Mouse (Mus musculus) midbrain, embryonic 15.5 days (tissue): ENCODE measurements at regions not wholly inside any gene's neighbourhood (a gene's known extent, or its start where the extent isn't known, plus 50 kb on each side); places are given as distances from the start of the nearest gene placed in this dataset.
"Not testable (repeated sequence)": the region's sequence is repeated elsewhere in the genome, so short reads cannot be mapped to it uniquely, and the experiment has no call there.

Source experiments
- ATAC-seq: fragments of 200-750 bp; cut with Nextera tagmentation; replicated peaks from 2 replicates; pipeline ENCODE4 v1.8.0; 2017; ENCODE audit warnings: moderate TSS enrichment
- H3K27ac ChIP-seq: fragments of 300-500 bp; sonication (generic); 2 replicates; pipeline ENCODE4 v1.5.1; 2015; ENCODE audit warnings: mild to moderate bottlenecking, inconsistent platforms
- H3K27me3 ChIP-seq: fragments of 300-500 bp; sonication (generic); replicated peaks from 2 replicates; pipeline ENCODE4 v1.6.1; 2015; ENCODE audit warnings: inconsistent platforms
- H3K36me3 ChIP-seq: fragments of 300-500 bp; sonication (generic); replicated peaks from 2 replicates; pipeline ENCODE4 v1.6.1; 2015; ENCODE audit warnings: inconsistent platforms
- H3K4me1 ChIP-seq: fragments of 300-500 bp; sonication (generic); 2 replicates; pipeline ENCODE4 v1.6.1; 2015; ENCODE audit warnings: inconsistent platforms
- H3K4me2 ChIP-seq: fragments of 300-500 bp; sonication (generic); 2 replicates; pipeline ENCODE4 v1.6.1; 2015; ENCODE audit warnings: inconsistent platforms, mild to moderate bottlenecking, moderate library complexity
- H3K4me3 ChIP-seq: fragments of 300-500 bp; sonication (generic); 2 replicates; pipeline ENCODE4 v1.5.1; 2015; ENCODE audit warnings: mild to moderate bottlenecking, inconsistent platforms
- H3K9ac ChIP-seq: fragments of 300-500 bp; sonication (generic); 2 replicates; pipeline ENCODE4 v1.6.1; 2015; ENCODE audit warnings: mild to moderate bottlenecking, inconsistent platforms
- H3K9me3 ChIP-seq: fragments of 300-500 bp; sonication (generic); 2 replicates; pipeline ENCODE4 v1.6.1; 2016; ENCODE audit warnings: inconsistent platforms
- WGBS: fragments of 180-500 bp; shearing (Covaris S2); methylation state at CpG from one replicate; pipeline ENCODE4 v1.1.7; 2015; ENCODE audit warnings: mixed read lengths; 5-methylcytosine and 5-hydroxymethylcytosine counted together

DNA sequence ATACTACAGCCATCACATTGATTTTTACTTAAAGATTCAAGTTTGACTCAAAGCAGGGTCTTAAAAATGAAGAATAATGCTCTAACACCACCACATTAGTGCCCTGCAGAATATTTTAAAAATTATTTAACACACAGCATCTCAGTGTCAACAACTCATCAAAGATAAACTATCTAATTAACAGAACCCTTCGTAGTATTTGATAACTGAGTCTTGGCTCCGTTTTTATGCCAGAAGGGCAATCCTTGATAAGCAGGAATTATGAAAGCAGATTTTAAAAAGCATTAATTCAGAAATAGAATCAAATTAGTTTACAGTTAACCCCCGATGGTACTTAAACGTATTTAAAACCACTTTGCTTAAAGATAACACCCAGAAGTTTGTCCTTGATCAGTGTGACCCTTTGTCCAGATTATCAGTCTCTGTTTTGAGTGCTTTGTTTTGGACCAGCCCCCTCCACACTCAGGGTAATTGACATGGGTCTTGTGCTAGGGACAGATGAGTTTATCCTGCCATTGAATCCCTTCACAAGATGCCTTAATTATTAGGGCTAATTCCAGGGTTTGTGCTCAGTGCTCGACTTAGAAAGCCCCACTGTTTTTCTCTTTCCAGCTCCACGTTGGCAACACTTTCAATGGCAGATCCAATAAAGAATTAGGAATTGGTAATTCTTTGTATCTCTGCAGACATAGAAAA is 69.4 kb upstream of the Dph6 start:
- no peak overlapping the region for H3K4me3 ChIP-seq
- H3K27me3 ChIP-seq = no peaks in the 10 kb centered on the region
- no peaks in the 10 kb centered on the region for H3K4me1 ChIP-seq
- H3K9me3 ChIP-seq = no peaks in the 10 kb centered on the region
- H3K9ac ChIP-seq = no peak overlapping the region
- WGBS = 43% methylated on average over 6 of the region's 6 CpGs
- no peaks in the 10 kb centered on the region for H3K36me3 ChIP-seq
- no peak for ATAC-seq
- no peak overlapping the region for H3K4me2 ChIP-seq
- H3K27ac ChIP-seq = no peak overlapping the region

- Histone ChIP-seq H3K9me3 (no peaks in the 10 kb centered on the region), H3K4me2 (no peak overlapping the region), H3K36me3 (no peaks in the 10 kb centered on the region), H3K27me3 (no peaks in the 10 kb centered on the region), H3K9ac (no peak overlapping the region), H3K27ac (no peak overlapping the region), H3K4me1 (no peaks in the 10 kb centered on the region), H3K4me3 (no peak overlapping the region)
- 96% methylated on average over 1 of the region's 1 CpGs for WGBS
- no peak for ATAC-seq
Observed at GRCm38 (mm10) chr2:114727197-114727596, 72.4 kb upstream of the Dph6 start.

- Histone ChIP-seq H3K4me1 (no peaks in the 10 kb centered on the region), H3K27ac (no peak overlapping the region), H3K36me3 (no peaks in the 10 kb centered on the region), H3K4me3 (no peak overlapping the region), H3K9ac (no peak overlapping the region), H3K4me2 (no peak overlapping the region), H3K9me3 (no peaks in the 10 kb centered on the region), H3K27me3 (no peaks in the 10 kb centered on the region)
- whole genome bisulfite sequencing = 70% methylated on average over 4 of the region's 4 CpGs
- ATAC-seq = no peak
Observed at GRCm38 (mm10) chr2:114734861-114735569, 80.3 kb upstream of the Dph6 start.

DNA sequence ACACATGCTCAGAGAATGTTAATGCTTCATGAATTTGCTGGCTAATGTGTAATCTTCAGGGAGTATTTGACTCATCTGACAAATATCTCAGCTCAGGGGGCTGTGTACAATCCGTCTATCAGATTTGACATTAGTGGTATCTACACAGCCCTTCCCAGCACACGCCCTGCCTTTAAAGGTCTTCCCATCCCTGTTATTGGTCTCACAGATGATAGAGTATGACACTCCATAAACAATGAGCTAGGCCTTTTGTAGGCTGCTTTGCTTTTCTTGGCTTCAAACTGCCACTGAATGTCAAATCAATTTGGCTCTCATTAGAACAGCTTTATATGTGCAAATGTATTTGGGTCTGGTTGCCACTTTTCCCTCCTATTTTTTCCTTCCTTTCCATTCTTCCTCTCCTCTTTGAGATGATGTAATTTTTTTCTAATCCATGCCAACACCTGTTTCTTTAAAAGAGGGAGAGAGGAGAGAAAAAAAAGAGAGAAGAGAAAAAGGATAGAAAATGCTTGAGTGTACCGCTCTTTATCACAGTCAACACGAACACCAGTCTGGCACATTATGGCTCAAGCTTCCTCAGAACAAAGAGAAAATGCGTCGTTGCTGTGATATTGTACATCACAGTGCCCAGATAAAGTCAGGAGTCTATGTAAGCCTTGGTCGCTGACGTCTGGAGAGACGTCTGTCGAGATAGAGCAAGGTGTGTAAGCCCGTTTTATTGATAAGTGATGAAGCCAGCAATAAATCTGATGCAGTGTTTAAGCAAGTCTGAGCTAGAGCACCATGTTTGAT is 84.9 kb upstream of the Dph6 start:
- Histone ChIP-seq H3K27me3 (no peaks in the 10 kb centered on the region), H3K9ac (no peak overlapping the region), H3K4me2 (no peak overlapping the region), H3K27ac (no peak overlapping the region), H3K36me3 (no peaks in the 10 kb centered on the region), H3K9me3 (no peaks in the 10 kb centered on the region), H3K4me3 (no peak overlapping the region), H3K4me1 (no peaks in the 10 kb centered on the region)
- no peak for ATAC-seq
- WGBS = 64% methylated on average over 11 of the region's 11 CpGs

DNA sequence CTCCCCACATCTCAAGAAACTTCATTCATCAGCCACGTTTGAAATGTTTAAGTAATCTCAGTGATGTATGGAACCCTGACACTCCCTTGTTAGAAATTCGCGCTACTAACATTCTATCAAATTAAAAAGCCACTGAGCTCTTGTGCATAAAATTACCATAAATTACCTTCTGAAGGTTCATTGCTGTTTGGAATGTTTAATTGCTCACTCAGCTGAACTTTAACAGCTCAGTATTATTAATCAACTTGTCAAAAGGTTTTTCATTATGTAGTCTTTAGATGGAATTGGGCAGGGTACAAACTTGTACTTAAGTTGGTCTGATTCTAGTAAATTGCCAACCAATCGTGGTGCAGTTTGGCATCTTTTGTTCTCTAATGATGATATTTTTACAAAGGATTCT is 108.5 kb upstream of the Dph6 start:
- Histone ChIP-seq H3K4me3 (no peak overlapping the region), H3K27ac (no peak overlapping the region), H3K9ac (no peak overlapping the region), H3K9me3 (no peaks in the 10 kb centered on the region), H3K4me2 (no peak overlapping the region), H3K27me3 (no peaks in the 10 kb centered on the region), H3K36me3 (no peaks in the 10 kb centered on the region), H3K4me1 (no peaks in the 10 kb centered on the region)
- 52% methylated on average over 4 of the region's 4 CpGs for WGBS
- no peak for ATAC-seq

- not testable (repeated sequence) for ATAC-seq, H3K4me1 ChIP-seq, H3K9me3 ChIP-seq, H3K4me2 ChIP-seq, H3K27me3 ChIP-seq, H3K9ac ChIP-seq, H3K36me3 ChIP-seq, H3K4me3 ChIP-seq, H3K27ac ChIP-seq
- 92% methylated on average over 6 of the region's 6 CpGs for WGBS
Observed at GRCm38 (mm10) chr2:114773723-114774122, 119.0 kb upstream of the Dph6 start.

- Histone ChIP-seq H3K4me1 (no peaks in the 10 kb centered on the region), H3K4me3 (no peak overlapping the region), H3K9ac (no peak overlapping the region), H3K9me3 (no peaks in the 10 kb centered on the region), H3K27ac (no peak overlapping the region), H3K4me2 (no peak overlapping the region), H3K36me3 (no peaks in the 10 kb centered on the region), H3K27me3 (no peaks in the 10 kb centered on the region)
- 95% methylated on average over 3 of the region's 3 CpGs for WGBS
- ATAC-seq = no peak
Observed at GRCm38 (mm10) chr2:114774278-114774677, 119.5 kb upstream of the Dph6 start.

GRCm38 (mm10) chr2:114775532-114775931 is 120.8 kb upstream of the Dph6 start:
- no peaks in the 10 kb centered on the region for H3K27me3 ChIP-seq
- no peak for ATAC-seq
- H3K4me3 ChIP-seq = no peak overlapping the region
- H3K9me3 ChIP-seq = no peaks in the 10 kb centered on the region
- H3K36me3 ChIP-seq = no peaks in the 10 kb centered on the region
- no peak overlapping the region for H3K27ac ChIP-seq
- 86% methylated on average over 2 of the region's 2 CpGs for WGBS
- H3K4me2 ChIP-seq = no peak overlapping the region
- H3K4me1 ChIP-seq = no peaks in the 10 kb centered on the region
- no peak overlapping the region for H3K9ac ChIP-seq

- Histone ChIP-seq H3K36me3 (no peaks in the 10 kb centered on the region), H3K4me2 (no peak overlapping the region), H3K27me3 (no peaks in the 10 kb centered on the region), H3K9ac (no peak overlapping the region), H3K9me3 (no peaks in the 10 kb centered on the region), H3K4me3 (no peak overlapping the region), H3K27ac (no peak overlapping the region), H3K4me1 (no peaks in the 10 kb centered on the region)
- WGBS = 87% methylated on average over 2 of the region's 2 CpGs
- no peak for ATAC-seq
Observed at GRCm38 (mm10) chr2:114776176-114776575, 121.4 kb upstream of the Dph6 start.

GRCm38 (mm10) chr2:114782450-114782849 is 127.7 kb upstream of the Dph6 start:
- Histone ChIP-seq H3K4me1 (0 out of 2 replicates have a peak, but pooled peaks cover 4% of the 10 kb centered on the region), H3K9ac (no peak overlapping the region), H3K27me3 (no peaks in the 10 kb centered on the region), H3K4me3 (no peak overlapping the region), H3K9me3 (no peaks in the 10 kb centered on the region), H3K27ac (no peak overlapping the region), H3K4me2 (no peak overlapping the region), H3K36me3 (no peaks in the 10 kb centered on the region)
- ATAC-seq = no peak
- WGBS = 91% methylated on average over 6 of the region's 6 CpGs

DNA sequence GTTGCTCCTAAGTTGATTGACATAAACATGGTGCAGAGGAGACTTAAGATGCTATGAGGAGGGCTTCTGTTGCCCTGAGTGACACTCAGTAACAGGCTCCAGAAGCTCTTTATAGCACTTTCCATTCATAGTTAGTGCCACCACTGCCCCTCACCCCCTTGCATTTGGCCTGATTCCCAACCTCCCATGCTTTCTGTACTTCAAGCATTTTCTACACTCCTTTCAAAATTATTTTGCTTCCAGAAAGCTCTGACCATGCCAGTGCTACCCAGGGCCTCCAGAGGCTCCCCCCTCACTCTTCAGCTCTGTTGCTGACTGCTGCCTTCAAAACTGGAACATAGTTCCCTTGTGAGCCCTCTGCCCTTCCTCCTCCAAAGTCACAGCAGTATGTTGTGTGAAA is 129.4 kb upstream of the Dph6 start:
- no peak overlapping the region for H3K4me2 ChIP-seq
- no peak overlapping the region for H3K4me3 ChIP-seq
- H3K27me3 ChIP-seq = no peaks in the 10 kb centered on the region
- no peak overlapping the region for H3K27ac ChIP-seq
- H3K36me3 ChIP-seq = no peaks in the 10 kb centered on the region
- H3K9ac ChIP-seq = no peak overlapping the region
- 0 out of 2 replicates have a peak, but pooled peaks cover 4% of the 10 kb centered on the region for H3K4me1 ChIP-seq
- ATAC-seq = peak; percentile 48; the same call in 1 of the 2 replicates
- no peaks in the 10 kb centered on the region for H3K9me3 ChIP-seq

DNA sequence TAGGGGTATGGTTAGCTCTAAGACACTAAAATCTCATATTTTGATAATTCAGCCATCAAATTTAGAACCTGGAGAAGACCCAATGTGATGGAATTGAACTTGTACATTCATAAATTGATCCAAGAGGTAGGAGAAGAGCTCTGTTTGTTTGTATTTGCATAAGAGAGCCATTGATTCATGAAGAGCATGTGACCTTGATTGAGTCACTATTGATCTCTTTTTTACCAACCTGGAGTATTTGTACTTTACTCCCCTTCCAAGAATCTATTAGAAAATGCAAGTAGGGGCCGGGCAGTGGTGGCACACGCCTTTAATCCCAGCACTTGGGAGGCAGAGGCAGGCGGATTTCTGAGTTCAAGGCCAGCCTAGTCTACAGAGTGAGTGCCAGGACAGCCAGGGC is 133.5 kb upstream of the Dph6 start:
- 94% methylated on average over 3 of the region's 3 CpGs for WGBS
- no peaks in the 10 kb centered on the region for H3K36me3 ChIP-seq
- H3K4me3 ChIP-seq = no peak overlapping the region
- ATAC-seq = no peak
- H3K9ac ChIP-seq = no peak overlapping the region
- no peak overlapping the region for H3K27ac ChIP-seq
- no peak overlapping the region for H3K4me2 ChIP-seq
- no peaks in the 10 kb centered on the region for H3K27me3 ChIP-seq
- H3K4me1 ChIP-seq = 0 out of 2 replicates have a peak, but pooled peaks cover 4% of the 10 kb centered on the region
- no peaks in the 10 kb centered on the region for H3K9me3 ChIP-seq
